Mouse (Mus musculus): ENCODE data around the gene Prkd3.

DNA sequence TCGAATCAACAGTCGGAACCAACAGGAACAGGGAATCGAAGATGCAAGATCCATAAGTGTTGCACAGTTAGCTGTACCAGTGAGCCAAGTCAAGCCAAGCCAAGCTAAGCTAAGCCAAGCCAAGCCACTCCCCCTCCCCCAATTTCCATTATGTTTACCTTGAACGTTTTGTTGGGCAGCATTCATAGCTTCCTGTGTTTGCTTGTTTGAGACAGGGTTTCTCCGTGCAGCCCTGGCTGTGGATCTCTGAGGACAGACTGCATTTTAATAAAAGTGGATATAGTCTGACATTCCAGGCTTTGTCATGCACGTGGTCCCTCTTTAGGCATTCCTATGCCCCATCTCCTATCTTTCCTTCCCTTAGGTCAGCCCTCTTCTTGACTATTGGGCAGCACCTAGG, 104.8 kb downstream of the Prkd3 start:
- TF ChIP-seq POLR2A (IDR thresholded peaks at IDR 0.05; ENCODE audit: borderline replicate concordance, extremely low read depth, low read depth, low read length) = no peak
- TF ChIP-seq CTCF (IDR thresholded peaks at IDR 0.05; ENCODE audit: insufficient read depth, low read length) = no peak
